Mouse (Mus musculus) bone marrow macrophage, adult 2 months (primary cell): ENCODE results near the gene Tha1. TPM values are rescaled to one million over a fixed set of nuclear protein-coding genes. Genes with fewer than 3 reads are reported as not detected.

Experiments used
- H3K27ac ChIP-seq: 2 replicates; pipeline ENCODE4 v1.5.1; 2012; ENCODE audit warnings: low read depth, low read length; ENCODE audit not compliant: insufficient read depth
- H3K4me1 ChIP-seq: 2 replicates; pipeline ENCODE4 v1.6.1; 2012; ENCODE audit warnings: low read length; ENCODE audit not compliant: control insufficient read depth, insufficient read depth
- H3K4me3 ChIP-seq: 2 replicates; pipeline ENCODE4 v1.5.1; 2012; ENCODE audit warnings: mild to moderate bottlenecking, low read length, moderate library complexity; ENCODE audit not compliant: insufficient read depth
- CTCF ChIP-seq: IDR thresholded peaks from 2 replicates; pipeline ENCODE4 v1.5.1; 2012; ENCODE audit warnings: low read depth, mild to moderate bottlenecking, low read length, moderate library complexity
- POLR2A ChIP-seq: IDR thresholded peaks from 2 replicates; pipeline ENCODE4 v1.6.1; 2012; ENCODE audit warnings: mild to moderate bottlenecking, low read depth, low read length, borderline replicate concordance
- polyA plus RNA-seq: library from polyadenylated mRNA; stranded (reverse); fragments of >200 nt; gene quantifications from 2 replicates; pipeline ENCODE4 v1.2.4, GENCODE M21; 2012; ENCODE audit not compliant: missing spikeins, insufficient read depth, insufficient read length

The Tha1 gene
- polyA plus RNA-seq, 1 experiment: 4.5 TPM

DNA sequence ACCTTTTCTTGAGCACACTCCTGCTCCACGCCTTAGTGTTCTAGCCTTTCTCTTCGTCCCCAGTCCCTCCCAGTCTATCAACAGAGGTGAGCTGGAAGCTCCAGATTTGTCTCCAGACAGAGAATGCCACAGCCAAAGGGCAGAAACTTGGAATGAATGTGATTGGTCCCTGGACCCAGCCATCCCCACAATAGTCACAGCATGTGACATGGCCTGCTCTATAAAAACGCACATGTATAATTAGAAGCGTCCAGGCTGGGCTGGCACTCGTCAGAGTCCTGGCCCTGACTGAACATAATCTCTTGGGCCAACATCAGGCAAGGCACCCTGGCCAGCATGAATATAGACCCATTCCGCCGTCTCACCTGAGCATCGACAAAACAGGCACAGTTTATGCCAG, 54.2 kb downstream of the Tha1 start:
- no peak for TF ChIP-seq POLR2A
- no peak for TF ChIP-seq CTCF
- Histone ChIP-seq H3K4me3 (no peak overlapping the region), H3K4me1 (peaks cover 14% of the 10 kb centered on the region), H3K27ac (no peak overlapping the region)

Other genes starting within 250 kb of the Tha1 start
- gene Tnrc6c, start 219.2 kb downstream of the Tha1 start, polyA plus RNA-seq: 16.4 and 16.9 TPM in 2 replicates
- gene Tmc8, start 91.4 kb downstream of the Tha1 start, polyA plus RNA-seq: 2.1 and 2.7 TPM in 2 replicates
- gene Tmc6, start 91.3 kb downstream of the Tha1 start, polyA plus RNA-seq: 16.7 and 36.7 TPM in 2 replicates
- not detected in 2 replicates for gene 6030468B19Rik, start 75.8 kb downstream of the Tha1 start, polyA plus RNA-seq
- gene Gm20708, start 63.8 kb downstream of the Tha1 start, polyA plus RNA-seq: 4.0 and 5.0 TPM in 2 replicates
- 183 and 189 TPM in 2 replicates for gene Syngr2, start 63.8 kb downstream of the Tha1 start, polyA plus RNA-seq
- gene Afmid, start 47.6 kb downstream of the Tha1 start, polyA plus RNA-seq: 3.5 and 9.9 TPM in 2 replicates
- gene Tk1, start 47.4 kb downstream of the Tha1 start, polyA plus RNA-seq: 56.8 and 70.1 TPM in 2 replicates
- gene Birc5, start 24.2 kb downstream of the Tha1 start, polyA plus RNA-seq: 97.3 and 103 TPM in 2 replicates
- not detected in 2 replicates for gene Tmem235, start 12.7 kb downstream of the Tha1 start, polyA plus RNA-seq
- gene Socs3, start 96.6 kb upstream of the Tha1 start, polyA plus RNA-seq: 6.9 and 7.1 TPM in 2 replicates
- gene Pgs1, start 112.8 kb upstream of the Tha1 start, polyA plus RNA-seq: 35.4 and 37.1 TPM in 2 replicates